Mouse (Mus musculus): ENCODE measurements around the gene Nudcd2.
"Not testable (repeated sequence)": the region's sequence is repeated elsewhere in the genome, so short reads cannot be mapped to it uniquely, and the experiment has no call there.

Gene Nudcd2

DNA sequence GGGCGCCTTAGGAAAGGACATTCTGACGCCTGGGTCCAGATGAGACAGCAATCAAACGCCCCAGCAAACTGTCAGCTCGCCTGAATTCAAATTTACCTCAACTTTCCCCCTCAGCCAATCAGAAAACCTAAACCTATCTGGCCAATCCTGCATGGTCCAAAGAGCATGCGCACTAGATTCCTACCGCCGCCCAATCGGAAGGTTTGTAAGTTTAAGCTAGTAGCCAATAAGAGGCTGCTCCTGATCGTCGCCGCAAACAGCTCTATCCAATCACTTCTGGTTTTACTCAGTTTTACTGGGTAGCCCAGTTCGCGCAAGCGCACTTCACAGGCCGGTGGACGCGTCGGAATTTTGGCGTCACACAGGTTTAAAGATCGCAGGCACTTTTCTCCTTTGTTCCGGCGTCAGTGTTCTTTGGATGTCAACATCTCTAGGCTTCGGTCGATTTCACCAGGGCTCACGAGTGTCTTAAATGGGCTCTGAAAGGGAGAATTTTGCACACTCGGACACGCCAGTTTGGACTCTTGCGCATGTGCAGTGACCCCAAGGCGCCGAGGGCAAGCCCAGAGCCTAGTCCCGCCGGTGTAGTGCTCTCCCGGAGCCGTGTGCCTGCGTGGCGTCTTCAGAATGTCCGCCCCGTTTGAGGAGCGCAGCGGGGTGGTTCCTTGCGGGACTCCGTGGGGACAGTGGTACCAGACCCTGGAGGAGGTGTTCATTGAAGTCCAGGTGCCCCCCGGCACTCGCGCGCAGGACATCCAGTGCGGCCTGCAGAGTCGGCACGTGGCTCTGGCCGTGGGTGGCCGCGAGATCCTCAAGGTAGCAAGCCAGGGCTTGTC, at the start of gene Nudcd2, which contains the start of gene Hmmr:
TSS of gene Nudcd2 (plus strand) at position 329 of the 836 bp plus-strand sequence.
TSS of gene Hmmr (minus strand) at position 84 of the 836 bp plus-strand sequence.
- peak; percentile 95 to 98 for DNase-seq

DNA sequence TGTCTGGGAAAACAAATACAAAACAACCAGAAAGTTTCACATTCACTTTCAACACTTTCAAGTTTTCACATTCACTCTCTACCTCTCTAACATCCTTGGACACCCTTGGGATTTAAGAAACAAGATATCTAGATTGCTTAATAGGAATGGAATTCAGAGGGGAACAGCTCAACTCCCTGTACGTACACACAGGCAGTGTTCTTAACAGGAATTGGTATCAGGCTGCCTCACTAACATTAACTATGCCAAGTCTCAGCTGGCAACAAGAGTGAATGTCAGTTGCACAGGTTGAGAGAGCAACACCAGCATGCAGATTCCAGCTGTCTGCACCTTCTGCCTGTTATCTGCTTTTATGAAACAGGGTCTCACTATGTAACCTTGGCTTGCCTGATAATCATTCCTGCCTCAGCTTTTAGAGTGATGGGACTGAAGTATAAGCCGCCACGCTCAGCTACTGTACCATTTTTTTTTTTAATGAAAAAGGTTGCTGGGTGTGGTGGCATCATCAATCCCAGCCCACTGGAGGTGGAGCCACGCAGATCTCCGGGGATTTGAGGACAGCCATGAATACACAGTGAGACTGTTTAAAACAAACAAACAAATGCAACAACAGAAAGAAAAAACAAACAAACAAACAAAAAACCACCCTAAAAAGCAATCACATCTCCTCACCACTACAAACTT, 42.9 kb upstream of the Nudcd2 start:
- DNase-seq = no peak

DNA sequence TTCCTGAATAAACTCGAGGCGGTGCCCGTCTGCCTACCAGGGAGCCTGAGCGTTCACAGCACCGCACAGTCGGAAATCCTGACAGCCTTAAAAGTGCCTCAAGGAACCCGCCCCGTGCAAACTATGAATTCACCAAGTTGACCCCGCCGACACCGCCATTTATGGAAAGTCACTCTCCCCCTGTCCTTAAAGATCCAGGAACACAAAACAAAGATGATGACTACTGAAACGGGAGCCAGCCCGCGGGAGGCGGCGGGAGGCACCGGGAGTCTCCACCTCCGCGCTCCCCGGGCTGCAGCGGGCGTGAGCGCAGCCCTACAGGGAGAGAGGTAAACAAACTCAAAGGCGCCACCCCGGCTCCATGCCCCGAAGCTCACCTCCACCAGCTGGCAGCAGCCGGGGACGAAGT, 41.4 kb upstream of the Nudcd2 start:
- DNase-seq = no peak

DNA sequence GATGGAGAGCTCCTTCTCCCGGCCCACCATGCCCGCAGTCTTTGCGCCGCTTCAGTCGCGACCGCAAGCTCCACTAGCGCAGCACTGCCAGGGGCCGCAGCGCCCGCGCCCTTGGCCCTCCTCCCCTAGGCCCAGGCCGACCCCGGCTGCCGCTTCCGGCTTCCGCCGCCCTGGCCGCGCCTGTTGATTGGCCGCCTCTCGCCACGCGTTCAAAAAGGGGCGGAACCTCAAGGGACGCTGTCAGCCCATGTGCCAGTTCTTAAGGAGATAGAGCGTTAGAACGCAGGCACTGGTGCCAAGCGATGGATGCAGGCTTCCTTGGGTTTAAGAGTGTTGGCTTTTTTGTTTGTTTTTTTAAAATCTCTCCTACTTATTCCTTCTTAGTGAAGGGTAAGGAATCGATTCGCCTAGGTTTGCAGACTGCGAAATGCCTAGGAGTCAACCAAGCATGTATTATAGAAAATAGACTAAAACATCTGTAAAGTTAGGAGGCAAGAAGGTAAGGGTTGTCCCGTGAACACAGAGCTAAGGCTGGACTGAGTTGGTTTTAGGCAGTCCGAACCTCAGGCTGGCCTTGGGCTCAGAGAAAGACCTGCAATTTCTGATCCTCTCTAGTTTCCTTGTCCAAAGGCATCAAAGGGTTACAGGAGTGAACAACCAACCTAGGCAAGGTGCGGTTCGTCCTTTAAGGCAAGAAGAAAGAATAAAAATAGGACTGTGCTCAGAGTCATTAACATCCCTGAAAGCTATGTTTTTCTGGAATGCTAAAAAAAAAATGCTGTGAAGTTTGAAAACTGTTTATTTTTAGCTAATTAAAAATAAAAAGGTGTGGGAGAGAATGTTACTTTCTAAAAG, 40.7 kb upstream of the Nudcd2 start:
- peak; percentile 94 to 95 for DNase-seq

DNA sequence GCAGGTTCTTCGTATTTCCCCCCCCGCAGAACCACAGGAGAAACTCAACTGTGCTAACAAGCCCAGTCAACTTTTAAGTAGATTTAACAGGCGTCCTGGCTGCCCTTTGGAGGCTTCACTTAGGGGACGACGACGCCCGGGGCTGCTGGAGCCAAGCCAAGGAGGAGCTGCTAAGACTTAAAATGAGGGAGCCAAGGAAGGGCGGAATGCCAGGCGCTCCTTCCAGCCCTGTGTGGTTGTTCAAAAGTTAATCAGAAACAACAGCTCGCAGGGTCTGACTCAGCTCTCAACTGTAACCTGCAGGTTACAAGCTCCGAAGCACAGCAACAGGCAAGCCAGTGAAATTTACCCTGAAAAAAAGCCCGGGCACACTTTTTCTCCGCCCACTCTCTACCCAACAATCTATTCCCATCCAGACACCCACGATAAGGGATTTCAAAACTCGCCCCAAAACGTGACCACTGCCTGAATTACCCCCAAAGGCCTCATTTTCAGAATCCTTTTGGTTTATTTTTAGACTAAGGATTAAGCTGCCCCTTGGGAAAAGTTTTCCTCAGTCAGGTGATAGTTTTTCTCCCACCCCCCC, 40.0 kb upstream of the Nudcd2 start:
- DNase-seq = peak; percentile 94 to 96

DNA sequence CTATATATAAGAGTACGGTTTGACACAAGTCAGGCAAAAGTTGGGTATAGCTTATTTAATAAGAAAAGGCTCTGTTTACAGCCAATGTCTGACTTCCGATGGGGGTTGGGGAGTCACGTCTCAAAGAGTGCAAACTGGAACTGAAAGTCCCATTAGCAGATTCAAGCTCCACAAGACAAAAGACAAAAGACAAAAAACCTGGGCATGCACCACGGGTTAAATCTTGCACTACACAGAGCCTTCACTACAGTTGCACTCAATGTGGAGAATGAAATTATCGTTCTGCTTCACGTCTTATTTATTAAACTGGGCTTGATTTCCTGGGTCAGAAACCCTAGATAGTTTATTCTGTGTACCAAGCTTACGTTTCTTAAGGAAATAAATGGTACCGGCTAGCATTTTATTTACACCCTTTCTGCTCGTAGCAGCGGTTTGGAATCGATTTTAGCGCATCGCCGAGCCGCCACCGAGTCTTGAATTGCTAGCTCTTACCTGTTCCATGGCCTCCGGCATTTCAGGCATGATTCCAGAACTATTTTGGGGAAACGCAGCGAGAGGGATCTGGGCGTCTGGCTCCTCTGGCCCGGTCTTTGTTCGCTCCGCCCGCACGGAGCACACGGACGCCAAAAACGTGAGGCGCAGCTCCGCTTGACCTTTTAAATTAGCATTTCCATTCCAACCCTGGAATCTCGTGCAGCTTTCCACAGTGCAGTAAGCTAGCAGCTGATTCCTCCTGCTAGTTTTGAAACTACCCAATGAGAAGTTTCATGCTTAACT, 39.0 kb upstream of the Nudcd2 start:
- peak; percentile 84 to 85 for DNase-seq

DNA sequence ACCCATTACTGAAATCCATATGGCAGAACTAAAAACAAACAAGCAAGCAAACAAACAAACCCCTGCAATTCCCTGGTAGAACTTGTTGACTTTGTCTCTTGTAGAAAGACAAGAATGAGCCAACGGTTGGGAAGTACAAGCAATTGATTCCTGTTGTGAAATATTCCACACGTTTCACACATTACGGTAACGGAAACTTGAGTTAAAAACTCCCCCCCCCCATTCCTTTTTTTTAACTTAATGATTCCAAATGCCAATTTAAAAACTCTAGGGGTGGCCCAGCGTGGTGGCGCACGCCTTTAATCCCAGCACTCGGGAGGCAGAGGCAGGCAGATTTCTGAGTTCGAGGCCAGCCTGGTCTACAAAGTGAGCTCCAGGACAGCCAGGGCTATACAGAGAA, 38.4 kb upstream of the Nudcd2 start, which contains the start of gene Mat2b:
TSS of gene Mat2b (minus strand) at position 101 of the 400 bp plus-strand sequence.
- DNase-seq = no peak

DNA sequence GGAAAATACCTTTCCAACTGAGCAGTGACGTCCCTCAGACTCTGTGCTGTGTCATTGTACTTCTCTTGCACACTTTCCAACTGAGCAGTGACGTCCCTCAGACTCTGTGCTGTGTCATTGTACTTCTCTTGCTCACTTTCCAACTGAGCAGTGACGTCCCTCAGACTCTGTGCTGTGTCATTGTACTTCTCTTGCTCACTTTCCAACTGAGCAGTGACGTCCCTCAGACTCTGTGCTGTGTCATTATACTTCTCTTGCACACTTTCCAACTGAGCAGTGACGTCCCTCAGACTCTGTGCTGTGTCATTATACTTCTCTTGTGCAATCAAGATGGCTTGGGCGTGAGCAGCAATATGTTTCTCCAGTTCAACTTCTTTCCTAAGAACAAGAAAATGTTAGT, 23.6 kb upstream of the Nudcd2 start:
- not testable (repeated sequence) for DNase-seq

DNA sequence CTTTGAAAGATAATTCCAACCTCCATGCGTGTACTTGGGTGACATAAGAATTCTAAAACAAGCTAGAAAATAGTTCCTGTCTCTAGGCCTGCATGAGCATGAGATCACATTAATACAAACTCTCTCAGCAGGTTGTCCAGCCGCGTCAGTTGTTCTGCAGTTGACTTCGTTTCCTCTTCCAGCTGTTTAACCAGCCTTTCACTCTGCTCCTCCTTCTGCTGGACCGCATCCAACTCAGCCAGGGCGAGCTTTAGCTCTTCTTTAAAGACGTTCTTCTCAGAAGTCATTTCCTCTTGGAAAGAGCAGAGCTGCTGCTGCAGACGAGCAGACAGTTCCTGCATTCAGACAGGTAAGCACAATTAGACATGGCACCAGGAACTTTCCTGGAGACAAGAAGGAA, 19.6 kb upstream of the Nudcd2 start:
- peak in 1 of 2 experiments; percentile 59 for DNase-seq

DNA sequence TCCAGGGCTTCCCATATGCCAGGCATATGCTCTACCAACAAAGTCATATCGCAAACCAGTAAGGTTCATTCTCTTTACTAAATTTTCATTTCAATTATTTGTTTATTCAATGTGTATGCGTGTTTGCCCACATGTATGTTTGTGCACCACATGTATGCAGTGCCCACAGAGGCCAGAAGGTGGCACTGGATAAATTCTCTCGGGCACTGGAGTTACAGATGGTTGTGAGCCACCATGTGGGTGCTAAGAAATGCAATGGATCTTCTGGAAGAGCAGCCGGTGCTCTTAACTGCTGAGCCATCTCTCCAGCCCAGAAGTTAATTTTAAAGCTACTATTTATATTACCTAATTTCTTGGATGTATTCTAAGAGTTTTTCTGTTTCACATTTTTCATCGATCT, 17.9 kb upstream of the Nudcd2 start:
- no peak for DNase-seq

DNA sequence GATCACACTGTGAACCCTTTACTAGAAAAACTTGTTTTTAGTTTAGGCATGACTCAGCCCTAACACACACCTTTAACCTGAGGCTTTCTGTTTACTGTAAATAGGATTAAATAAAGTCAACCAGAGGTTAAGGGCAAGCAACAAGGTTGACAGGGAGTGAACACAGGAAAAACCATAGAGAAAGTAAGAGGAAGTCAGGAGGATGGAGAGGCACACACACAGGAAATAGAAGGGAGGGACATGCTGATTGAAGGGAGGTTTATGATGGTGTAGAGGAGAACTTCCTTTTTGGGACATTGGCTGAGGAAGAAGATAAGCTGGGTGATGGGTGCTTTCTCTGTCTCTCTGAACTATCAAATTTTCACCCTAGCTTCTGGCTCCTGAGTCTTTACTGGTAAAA, 15.1 kb upstream of the Nudcd2 start:
- no peak for DNase-seq

DNA sequence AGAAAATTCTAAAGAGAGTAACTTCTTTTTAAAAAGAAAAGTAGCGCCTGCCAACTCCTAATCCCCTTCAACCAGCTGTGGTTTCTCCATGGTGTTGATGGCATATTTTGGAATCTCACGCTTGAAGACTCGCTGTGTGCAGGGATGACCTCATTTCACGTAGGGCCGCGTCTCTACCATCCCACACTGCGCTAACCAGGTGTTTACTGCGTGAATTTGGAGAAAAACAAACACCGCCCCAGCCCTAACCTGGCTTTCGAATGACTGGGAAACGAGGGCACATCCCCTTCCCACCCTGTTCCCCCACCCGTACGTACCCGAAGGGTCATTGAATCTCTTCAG, 499 bp upstream of the Nudcd2 start:
- DNase-seq = no peak

DNA sequence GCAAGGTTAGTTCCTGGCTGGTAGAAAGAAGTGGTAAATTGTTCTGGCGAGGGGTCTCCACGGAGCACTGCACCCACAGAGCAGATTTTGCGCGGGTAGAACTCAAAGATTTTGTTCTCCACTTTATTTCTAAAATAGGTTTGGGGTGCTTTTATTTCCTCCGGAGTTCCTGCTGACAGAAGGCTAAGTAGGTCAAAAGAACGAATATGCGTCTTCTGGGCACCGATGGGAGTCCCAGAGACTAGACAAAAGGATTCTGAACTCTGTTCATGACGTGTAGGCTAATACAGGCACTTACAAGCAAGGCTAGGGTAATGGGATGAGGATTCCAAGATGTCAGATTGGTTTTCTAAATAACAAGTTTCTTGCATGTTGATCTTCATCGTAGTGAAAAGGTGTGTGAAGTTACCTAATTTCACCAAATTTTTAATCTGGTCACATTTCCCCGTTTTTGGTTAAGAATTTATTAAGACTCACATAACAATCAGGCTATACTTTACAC, 835 bp downstream of the Nudcd2 start:
- no peak for DNase-seq

DNA sequence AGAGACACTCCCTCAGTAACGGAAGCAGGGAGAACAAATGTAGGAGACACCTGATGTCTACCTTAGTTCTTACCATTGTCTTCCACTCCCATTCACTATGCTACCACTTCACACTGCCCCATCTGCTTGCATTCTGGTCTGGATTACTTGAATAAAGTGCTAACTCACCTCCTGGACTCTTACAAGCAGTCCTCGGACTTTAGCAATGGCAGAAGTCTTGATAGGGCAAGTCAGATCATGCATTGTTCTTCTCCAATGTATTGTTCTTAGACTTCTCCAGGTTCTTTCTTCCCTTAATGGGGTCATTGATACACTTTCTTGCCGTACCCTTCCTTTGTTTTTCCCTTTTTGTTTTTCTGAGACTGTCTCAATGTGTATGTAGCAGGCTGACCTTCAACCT, 3.9 kb downstream of the Nudcd2 start:
- no peak for DNase-seq

DNA sequence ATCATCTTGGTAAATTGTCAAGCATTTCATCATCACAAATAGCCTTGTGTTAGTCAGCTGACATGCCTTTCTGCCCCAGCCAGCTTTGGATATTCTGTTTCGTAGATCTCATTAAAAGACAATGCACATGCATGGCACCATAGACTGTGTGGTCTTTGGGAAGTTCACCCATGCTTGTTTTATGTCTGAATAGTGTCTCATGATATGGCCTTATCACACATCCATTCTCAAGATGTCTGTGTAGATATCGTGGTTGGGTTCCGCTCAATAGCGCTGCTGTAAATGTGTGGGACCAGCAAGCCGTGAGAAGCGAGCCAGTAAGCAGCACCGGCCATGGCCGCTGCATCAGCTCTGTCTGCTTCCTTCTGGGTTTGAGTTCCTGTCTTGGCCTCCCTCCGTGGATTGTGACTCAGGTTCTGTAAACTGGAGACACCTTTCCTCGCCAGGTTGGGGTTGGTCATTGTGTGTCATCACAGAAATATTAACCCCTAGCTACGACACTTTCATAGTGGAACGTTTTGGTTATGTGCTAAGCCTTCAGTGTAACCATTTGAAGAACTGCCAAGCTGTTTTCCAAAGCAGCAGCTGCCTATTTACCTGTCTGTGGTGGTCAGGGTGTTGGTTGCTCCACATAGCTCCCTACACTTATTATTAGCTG, 8.3 kb downstream of the Nudcd2 start:
- DNase-seq = no peak

DNA sequence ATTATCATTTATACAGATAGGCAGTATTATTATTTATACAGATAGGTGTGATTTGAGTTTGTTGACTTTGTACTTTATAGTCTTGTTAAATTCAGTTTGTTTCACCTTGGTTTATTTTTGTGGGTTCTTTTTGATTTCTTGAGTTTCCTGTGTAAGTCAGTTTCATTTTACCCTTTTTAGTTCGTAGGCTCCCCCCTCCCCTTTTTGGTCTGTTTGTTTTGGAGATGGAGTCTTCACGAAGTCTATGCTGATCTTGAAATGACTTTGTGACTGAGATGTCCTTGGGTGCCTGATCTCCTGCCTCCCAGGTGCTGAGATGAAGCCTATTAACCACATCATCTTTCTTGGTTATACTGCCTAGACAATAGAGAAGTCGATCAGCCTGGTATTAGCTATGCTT, 10.9 kb downstream of the Nudcd2 start:
- DNase-seq = no peak

DNA sequence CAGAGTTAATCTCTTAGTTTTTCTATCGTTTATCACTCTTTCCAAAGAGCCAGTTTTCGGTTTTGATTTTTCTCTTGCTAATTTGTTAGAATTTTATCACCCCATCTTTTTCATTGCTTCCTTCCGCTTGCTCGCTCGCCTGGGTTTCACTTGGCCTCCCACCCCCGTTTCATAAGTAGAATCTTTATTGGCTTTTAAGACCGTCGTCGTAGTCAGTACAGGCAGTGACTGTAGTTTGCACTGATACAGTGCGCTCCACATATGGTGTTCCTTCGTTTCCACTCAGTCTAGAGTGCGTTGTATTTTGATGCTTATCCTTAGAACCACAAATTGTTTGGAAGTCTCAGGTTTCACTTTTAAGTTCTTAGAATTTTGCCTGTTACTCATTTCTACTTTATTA, 12.9 kb downstream of the Nudcd2 start:
- DNase-seq = no peak

DNA sequence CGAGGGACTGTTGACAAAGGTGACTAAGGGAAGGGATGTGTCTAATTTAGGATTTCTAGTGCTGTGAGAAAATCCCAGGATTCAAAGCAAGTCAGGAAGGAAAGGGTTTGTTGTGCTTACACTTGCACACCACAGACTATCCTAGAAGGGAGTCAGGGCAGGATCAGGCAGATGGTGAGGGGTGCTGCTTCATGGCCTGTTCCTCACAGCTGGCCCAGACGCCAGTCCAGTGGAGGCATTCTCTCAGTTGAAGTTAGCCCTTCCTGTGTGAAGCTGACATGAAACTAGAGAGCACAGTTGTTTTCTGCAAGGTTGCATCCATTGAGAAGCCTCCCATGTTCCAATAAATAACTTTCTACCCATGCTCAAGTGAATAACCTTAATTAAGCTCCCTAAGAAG, 14.2 kb downstream of the Nudcd2 start:
- DNase-seq = no peak

DNA sequence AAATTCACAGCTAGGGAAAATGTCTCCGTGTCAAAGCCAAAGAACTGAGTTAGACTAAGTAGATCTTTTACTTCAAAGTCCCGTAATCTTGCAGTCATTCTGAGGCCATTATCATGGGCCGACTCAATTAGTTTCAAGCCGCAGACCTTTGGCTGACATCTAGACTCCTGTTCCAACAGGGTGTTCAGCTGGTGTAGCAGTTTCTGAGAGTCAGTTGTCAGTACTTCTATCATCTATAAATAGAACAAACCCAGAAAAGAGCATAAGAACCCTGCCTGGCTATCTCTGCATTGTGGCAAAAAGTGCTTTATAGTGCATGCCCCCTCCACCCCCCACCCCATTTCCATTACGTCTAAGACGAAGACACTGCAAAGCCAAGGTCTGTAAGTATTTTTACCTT, 20.4 kb downstream of the Nudcd2 start:
- no peak for DNase-seq

DNA sequence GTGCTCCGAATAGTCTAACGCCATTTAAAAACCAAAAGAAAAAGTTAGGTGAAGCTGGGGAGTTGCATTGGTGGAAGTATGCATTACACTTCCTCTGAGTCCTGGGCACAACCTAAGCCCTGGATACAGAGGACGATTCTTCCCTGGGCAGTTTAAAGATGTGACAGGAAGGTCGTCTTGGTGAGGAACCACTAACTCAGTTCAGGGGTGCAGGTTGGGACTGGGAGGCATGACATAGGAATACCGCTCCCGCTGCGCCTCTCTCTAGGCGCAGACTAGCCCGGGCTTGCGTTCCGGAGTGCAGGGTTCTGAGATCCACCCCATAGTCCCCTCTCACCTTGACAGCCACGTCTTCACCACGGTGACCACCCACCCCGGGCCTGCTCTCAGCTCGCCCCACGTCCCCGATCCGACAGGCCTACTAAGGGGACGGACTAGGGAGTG, 21.2 kb downstream of the Nudcd2 start:
- no peak for DNase-seq

DNA sequence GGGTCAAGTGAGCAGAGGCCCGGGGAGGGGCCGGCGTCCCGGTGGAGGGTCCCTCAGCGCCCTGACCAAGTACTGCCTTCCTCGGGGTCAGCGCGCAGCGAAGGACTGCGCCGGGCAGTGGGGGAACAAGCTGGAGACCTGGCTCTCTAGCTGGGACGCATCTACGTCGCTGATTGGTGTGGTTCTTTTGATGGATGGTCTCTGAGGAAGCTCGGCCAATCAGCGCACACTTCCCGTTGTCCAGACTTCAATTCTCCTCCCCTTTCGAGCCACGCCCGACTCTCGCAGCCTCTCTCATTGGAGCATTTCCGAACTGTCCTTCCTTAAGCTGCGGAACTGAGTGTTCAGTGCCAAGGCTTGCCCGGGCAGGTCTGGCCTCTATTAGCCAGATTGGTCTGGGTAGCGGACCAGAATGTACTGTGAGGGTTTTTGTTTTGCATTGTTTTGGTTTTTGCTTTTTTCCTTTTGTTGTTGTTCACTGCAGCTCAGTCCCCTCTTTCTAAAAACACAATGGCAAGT, 21.7 kb downstream of the Nudcd2 start, which contains the start of gene Ccng1:
TSS of gene Ccng1 (minus strand) at position 203 of the 519 bp plus-strand sequence.
- peak; percentile 96 to 97 for DNase-seq

Data from kidney, adult 8-10 months (tissue).